Mouse (Mus musculus): Measurements from ENCODE around the gene Sart3.

- TF ChIP-seq CTCF (IDR thresholded peaks at IDR 0.05; ENCODE audit: borderline replicate concordance, extremely low read depth, insufficient read depth, insufficient read length) = no peak
- TF ChIP-seq POLR2A (IDR thresholded peaks at IDR 0.05; ENCODE audit: borderline replicate concordance, extremely low read depth, insufficient read depth, insufficient read length, poor library complexity, severe bottlenecking) = no peak
Observed at GRCm38 (mm10) chr5:113807712-113808111, 35.4 kb upstream of the Sart3 start.

All from brain, embryonic 14.5 days (tissue).